9 mouse cellular contexts compared by ENCODE assay signal in genomic region chr4:136893691-136894543, GRCm38 (mm10). TPM values are rescaled to one million over a fixed set of nuclear protein-coding genes. Genes with fewer than 3 reads are reported as not detected.
DNase-seq lines count a peak whose midpoint lies in the region; ATAC-seq lines count a peak whose summit lies in the region.
"Had no signal": no experiment of that assay in that cellular context is flagged by ENCODE, and none has a peak within 500 bp of the region (broad histone marks: within the 10 kb centered on the region; RNA-seq: fewer than 3 reads in every experiment).

No protein-coding gene starts in this region.

- no peak overlapping the region for H3K4me3 ChIP-seq in neural tube, embryonic 15.5 days (replicated peaks)
- H3K4me3 ChIP-seq: myocyte had no signal

- peak; percentile 49 for DNase-seq in adrenal gland, postnatal 10 days
- no peak for DNase-seq in adrenal gland, adult 8-10 months
- DNase-seq in urinary bladder, postnatal 14 days (ENCODE audit: low spot score): peak; percentile 15
- DNase-seq in urinary bladder, postnatal 4 days (ENCODE audit: low spot score in 2 of 2): no peak
- DNase-seq in layer of hippocampus, postnatal 25 days (ENCODE audit: extremely low spot score in 1 of 2, low spot score in 1 of 2): peak; percentile 46 to 63
- DNase-seq in yolk sac, embryonic 10.5 days (ENCODE audit: low spot score): no peak

- no peaks in the 10 kb centered on the region for H3K36me3 ChIP-seq in neural tube, embryonic 15.5 days

- H3K4me1 ChIP-seq in neural tube, embryonic 15.5 days: peaks cover 14% of the 10 kb centered on the region

- no peak overlapping the region for H3K27ac ChIP-seq in neural tube, embryonic 15.5 days (replicated peaks)

- H3K4me2 ChIP-seq in neural tube, embryonic 15.5 days: no peak overlapping the region

- peak; percentile 81; the same call in 1 of the 2 replicates for ATAC-seq in frontal cortex, adult (ENCODE audit: low TSS enrichment)
- ATAC-seq in neural tube, embryonic 15.5 days (ENCODE audit: low FRiP score): peak; percentile 77

- no peaks in the 10 kb centered on the region for H3K9me3 ChIP-seq in neural tube, embryonic 15.5 days (replicated peaks)

- H3K9ac ChIP-seq in neural tube, embryonic 15.5 days (replicated peaks): no peak overlapping the region

- WGBS in neural tube, embryonic 15.5 days: 4% methylated on average over 9 of the region's 9 CpGs

- H3K27me3 ChIP-seq in neural tube, embryonic 15.5 days (replicated peaks): peaks cover 48% of the 10 kb centered on the region

RNA-seq across cellular contexts. Expression of gene C1qc, which starts 1.1 kb away (rescaled TPM):
- 10 to 100 TPM; 23.7 to 31.8 TPM for total RNA-seq in adrenal gland, postnatal 10 days (2021)
- 10 to 100 TPM; 45.8 to 82.2 (median 63.4) TPM for total RNA-seq in adrenal gland, adult 8-10 months (2022)
- 10 to 100 TPM; 37.3 to 45.0 TPM for total RNA-seq in layer of hippocampus, postnatal 25 days (2021)
- polyA plus RNA-seq in neural tube, embryonic 15.5 days (2015; fragmentation: Nextera tagmentation; extraction: Ambion mirVana): 28.4 and 29.0 TPM in 2 replicates
- polyA plus RNA-seq: myocyte had no signal

RNA-seq across cellular contexts. Expression of gene C1qa, which starts 4.7 kb away (rescaled TPM):
- 10 to 100 TPM; 29.3 to 36.6 TPM for total RNA-seq in adrenal gland, postnatal 10 days (2021)
- total RNA-seq in adrenal gland, adult 8-10 months (2022): 10 to 100 TPM; 65.2 to 96.6 (median 77.6) TPM
- 10 to 100 TPM; 48.2 to 51.3 TPM for total RNA-seq in layer of hippocampus, postnatal 25 days (2021)
- polyA plus RNA-seq in neural tube, embryonic 15.5 days (2015; fragmentation: Nextera tagmentation; extraction: Ambion mirVana): 33.7 and 40.5 TPM in 2 replicates
- polyA plus RNA-seq: myocyte had no signal

RNA-seq across cellular contexts. Expression of gene C1qb, which starts 7.9 kb away (rescaled TPM):
- total RNA-seq in adrenal gland, postnatal 10 days (2021): 10 to 100 TPM; 30.0 to 42.6 TPM
- 100 to 1,000 TPM in 2 of 4 experiments, 10 to 100 TPM in 2; 63.2 to 103 (median 86.1) TPM for total RNA-seq in adrenal gland, adult 8-10 months (2022)
- 10 to 100 TPM; 50.7 to 56.9 TPM for total RNA-seq in layer of hippocampus, postnatal 25 days (2021)
- polyA plus RNA-seq in neural tube, embryonic 15.5 days (2015; fragmentation: Nextera tagmentation; extraction: Ambion mirVana): 62.0 and 62.4 TPM in 2 replicates
- polyA plus RNA-seq: myocyte had no signal

RNA-seq across cellular contexts. Expression of gene Ephb2, which starts 58.1 kb away (rescaled TPM):
- 10 to 100 TPM in 1 of 2 experiments, 1 to 10 TPM in 1; 8.5 to 12.4 TPM for total RNA-seq in adrenal gland, postnatal 10 days (2021)
- total RNA-seq in adrenal gland, adult 8-10 months (2022): 10 to 100 TPM; 20.6 to 36.8 (median 29.4) TPM
- total RNA-seq in layer of hippocampus, postnatal 25 days (2021): 10 to 100 TPM; 24.0 to 29.2 TPM
- 13.7 and 21.3 TPM in 2 replicates for polyA plus RNA-seq in neural tube, embryonic 15.5 days (2015; fragmentation: Nextera tagmentation; extraction: Ambion mirVana)

Comparison
In these comparisons a context has a peak if more than half of its experiments do, and no peak if none do; other contexts are left out.
1. DNase-seq: peak in adrenal gland, postnatal 10 days (single experiment), urinary bladder, postnatal 14 days (single experiment) and layer of hippocampus, postnatal 25 days (2 of 2); none in adrenal gland, adult 8-10 months (single experiment), urinary bladder, postnatal 4 days (0 of 2) and yolk sac, embryonic 10.5 days (single experiment).